Mouse (Mus musculus): ENCODE measurements around the gene Cab39l. TPM values are rescaled to one million over a fixed set of nuclear protein-coding genes. Genes with fewer than 3 reads are reported as not detected.
A peak's percentile ranks its signal among the peaks of the same experiment; 100 is the strongest.

Gene Cab39l
- polyA plus RNA-seq, 1 experiment from 2014 or later, result 40.4 TPM

DNA sequence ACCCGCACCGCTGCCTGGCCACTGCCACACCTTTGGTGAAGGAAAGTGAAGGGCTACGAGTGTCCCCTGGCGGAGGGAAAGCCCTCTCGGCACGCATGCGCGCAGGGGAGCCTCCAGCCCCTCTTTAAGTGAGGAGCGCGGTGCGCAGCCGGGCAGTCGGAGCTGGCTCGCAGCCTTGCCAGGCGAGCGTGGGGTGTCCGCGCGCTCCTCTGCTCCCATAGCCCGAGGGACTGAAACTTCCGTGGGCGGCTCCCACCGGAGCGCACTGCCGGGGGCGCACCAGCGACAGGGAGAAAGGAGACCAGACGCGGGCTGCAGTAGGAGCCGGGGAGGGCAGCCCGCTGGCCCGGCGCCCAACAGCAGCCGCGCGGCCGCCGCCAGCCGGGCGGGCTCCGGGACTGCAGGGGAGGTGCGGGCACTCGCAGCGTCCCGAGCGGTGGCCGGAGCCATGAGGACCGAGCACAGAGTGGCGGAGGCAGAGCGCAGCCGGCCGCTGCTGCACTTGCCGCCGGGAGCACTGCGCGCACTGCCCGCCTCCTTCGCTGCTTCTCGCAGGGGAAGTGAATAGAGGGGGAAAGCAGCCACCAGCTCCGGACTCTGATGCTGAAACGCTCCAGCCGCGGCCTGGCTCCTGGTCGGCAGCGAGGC lies 184.5 kb downstream of the Cab39l start, which contains the start of gene Shisa2:
Shisa2 (plus strand) TSS at position 151 of the 648 bp plus-strand sequence.
- H3K9ac ChIP-seq, result peak within 1 kb of the TSS; percentile 38
- peak within 1 kb of the TSS; percentile 55 for H3K4me3 ChIP-seq
- peaks cover 47% of the 10 kb centered on the region for H3K27me3 ChIP-seq (replicated peaks)
- ATAC-seq, result peak; percentile 64
- H3K4me1 ChIP-seq, result no peaks in the 10 kb centered on the region
- no peaks in the 10 kb centered on the region for H3K9me3 ChIP-seq (replicated peaks)
- no peak within 1 kb of the TSS for H3K27ac ChIP-seq
- under 1% methylated on average over 64 of the region's 65 CpGs for WGBS (ENCODE audit: insufficient replicate concordance)
- peak within 1 kb of the TSS; percentile 67 for H3K4me2 ChIP-seq
- no peaks in the 10 kb centered on the region for H3K36me3 ChIP-seq

- H3K27ac ChIP-seq, result no peak overlapping the region
- H3K4me2 ChIP-seq, result peak overlapping the region; percentile 67
- no peaks in the 10 kb centered on the region for H3K9me3 ChIP-seq (replicated peaks)
- H3K9ac ChIP-seq, result peak overlapping the region; percentile 38
- H3K36me3 ChIP-seq, result no peaks in the 10 kb centered on the region
- ATAC-seq, result no peak
- WGBS (ENCODE audit: insufficient replicate concordance), result 1% methylated on average over 51 of the region's 51 CpGs
- H3K4me3 ChIP-seq, result peak overlapping the region; percentile 55
- H3K27me3 ChIP-seq (replicated peaks), result peaks cover 47% of the 10 kb centered on the region
- no peaks in the 10 kb centered on the region for H3K4me1 ChIP-seq
Measured at GRCm38 (mm10) chr14:59625806-59626364, 185.1 kb downstream of the Cab39l start.

DNA sequence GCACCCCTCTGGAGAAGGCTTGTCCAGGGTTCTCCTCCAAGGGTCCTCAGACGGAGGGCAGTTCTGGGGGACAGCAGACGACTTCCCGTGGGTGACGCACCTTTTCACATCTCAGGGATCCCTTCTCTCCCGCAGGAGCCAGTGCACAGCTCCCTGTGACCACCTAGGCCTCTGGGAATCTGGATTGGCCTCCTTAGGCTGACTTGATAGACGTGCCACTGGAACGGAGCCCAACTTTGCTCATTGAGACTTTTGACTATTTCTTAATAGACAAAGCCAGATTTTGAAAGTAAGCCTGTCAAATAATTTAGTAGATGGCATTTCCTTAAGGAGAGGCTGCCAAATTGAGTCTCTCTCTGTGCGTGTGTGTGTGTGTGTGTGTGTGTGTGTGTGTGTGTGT lies 185.9 kb downstream of the Cab39l start:
- Histone ChIP-seq H3K4me3 (peak overlapping the region; percentile 55), H3K9ac (no peak overlapping the region), H3K36me3 (no peaks in the 10 kb centered on the region), H3K27me3 (replicated peaks) (peaks cover 47% of the 10 kb centered on the region), H3K4me1 (no peaks in the 10 kb centered on the region), H3K27ac (no peak overlapping the region), H3K9me3 (replicated peaks) (no peaks in the 10 kb centered on the region), H3K4me2 (peak overlapping the region; percentile 67)
- no peak for ATAC-seq
- WGBS (ENCODE audit: insufficient replicate concordance), result 41% methylated on average over 8 of the region's 8 CpGs

GRCm38 (mm10) chr14:59627142-59627680 lies 186.4 kb downstream of the Cab39l start:
- Histone ChIP-seq H3K27me3 (replicated peaks) (peaks cover 47% of the 10 kb centered on the region), H3K27ac (no peak overlapping the region), H3K9ac (no peak overlapping the region), H3K4me1 (no peaks in the 10 kb centered on the region), H3K4me3 (no peak overlapping the region), H3K9me3 (replicated peaks) (no peaks in the 10 kb centered on the region), H3K4me2 (0 out of 2 replicates have a peak overlapping the region, but pooled peaks have one; percentile 67), H3K36me3 (no peaks in the 10 kb centered on the region)
- WGBS (ENCODE audit: insufficient replicate concordance), result 55% methylated on average over 9 of the region's 9 CpGs
- no peak for ATAC-seq

- WGBS (ENCODE audit: insufficient replicate concordance), result 62% methylated on average over 7 of the region's 7 CpGs
- H3K27ac ChIP-seq, result no peak overlapping the region
- peaks cover 47% of the 10 kb centered on the region for H3K27me3 ChIP-seq (replicated peaks)
- H3K4me3 ChIP-seq, result no peak overlapping the region
- H3K9me3 ChIP-seq (replicated peaks), result no peaks in the 10 kb centered on the region
- ATAC-seq, result no peak
- H3K4me2 ChIP-seq, result no peak overlapping the region
- H3K9ac ChIP-seq, result no peak overlapping the region
- no peaks in the 10 kb centered on the region for H3K4me1 ChIP-seq
- H3K36me3 ChIP-seq, result no peaks in the 10 kb centered on the region
Measured at GRCm38 (mm10) chr14:59627823-59628222, 187.1 kb downstream of the Cab39l start.

GRCm38 (mm10) chr14:59629308-59629707 lies 188.5 kb downstream of the Cab39l start:
- Histone ChIP-seq H3K9me3 (replicated peaks) (no peaks in the 10 kb centered on the region), H3K36me3 (no peaks in the 10 kb centered on the region), H3K4me3 (no peak overlapping the region), H3K27me3 (replicated peaks) (peaks cover 40% of the 10 kb centered on the region), H3K4me1 (no peaks in the 10 kb centered on the region), H3K27ac (no peak overlapping the region), H3K9ac (no peak overlapping the region), H3K4me2 (no peak overlapping the region)
- no peak for ATAC-seq
- 83% methylated on average over 15 of the region's 15 CpGs for WGBS (ENCODE audit: insufficient replicate concordance)

- no peak overlapping the region for H3K27ac ChIP-seq
- peaks cover 32% of the 10 kb centered on the region for H3K27me3 ChIP-seq (replicated peaks)
- H3K4me3 ChIP-seq, result no peak overlapping the region
- 74% methylated on average over 9 of the region's 9 CpGs for WGBS (ENCODE audit: insufficient replicate concordance)
- no peak overlapping the region for H3K4me2 ChIP-seq
- H3K9ac ChIP-seq, result no peak overlapping the region
- no peaks in the 10 kb centered on the region for H3K9me3 ChIP-seq (replicated peaks)
- no peak for ATAC-seq
- H3K4me1 ChIP-seq, result no peaks in the 10 kb centered on the region
- H3K36me3 ChIP-seq, result no peaks in the 10 kb centered on the region
Measured at GRCm38 (mm10) chr14:59630096-59630495, 189.3 kb downstream of the Cab39l start.

DNA sequence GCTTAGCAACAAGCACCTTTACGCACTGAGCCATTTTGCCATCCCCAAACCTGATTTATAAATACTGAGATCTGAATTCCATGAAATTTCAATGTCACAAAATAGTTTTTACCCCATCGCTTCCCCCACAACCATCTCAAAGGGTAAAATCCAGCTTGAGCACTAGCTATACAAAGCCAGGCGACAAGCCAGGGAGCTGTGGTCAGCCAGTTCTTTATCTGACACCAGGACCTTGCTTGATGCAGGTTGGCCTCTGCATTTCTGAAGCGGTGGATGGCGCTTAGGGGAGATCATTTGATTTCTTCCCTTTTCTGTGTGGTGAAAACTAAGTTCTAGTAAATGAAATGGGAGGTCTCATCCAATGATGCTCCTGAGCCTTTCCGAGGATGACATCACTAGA lies 191.3 kb downstream of the Cab39l start:
- H3K4me1 ChIP-seq, result no peaks in the 10 kb centered on the region
- WGBS (ENCODE audit: insufficient replicate concordance), result 62% methylated on average over 6 of the region's 6 CpGs
- no peak overlapping the region for H3K9ac ChIP-seq
- no peak for ATAC-seq
- no peaks in the 10 kb centered on the region for H3K36me3 ChIP-seq
- H3K27ac ChIP-seq, result no peak overlapping the region
- no peaks in the 10 kb centered on the region for H3K9me3 ChIP-seq (replicated peaks)
- no peak overlapping the region for H3K4me3 ChIP-seq
- H3K27me3 ChIP-seq (replicated peaks), result peaks cover 12% of the 10 kb centered on the region
- no peak overlapping the region for H3K4me2 ChIP-seq

DNA sequence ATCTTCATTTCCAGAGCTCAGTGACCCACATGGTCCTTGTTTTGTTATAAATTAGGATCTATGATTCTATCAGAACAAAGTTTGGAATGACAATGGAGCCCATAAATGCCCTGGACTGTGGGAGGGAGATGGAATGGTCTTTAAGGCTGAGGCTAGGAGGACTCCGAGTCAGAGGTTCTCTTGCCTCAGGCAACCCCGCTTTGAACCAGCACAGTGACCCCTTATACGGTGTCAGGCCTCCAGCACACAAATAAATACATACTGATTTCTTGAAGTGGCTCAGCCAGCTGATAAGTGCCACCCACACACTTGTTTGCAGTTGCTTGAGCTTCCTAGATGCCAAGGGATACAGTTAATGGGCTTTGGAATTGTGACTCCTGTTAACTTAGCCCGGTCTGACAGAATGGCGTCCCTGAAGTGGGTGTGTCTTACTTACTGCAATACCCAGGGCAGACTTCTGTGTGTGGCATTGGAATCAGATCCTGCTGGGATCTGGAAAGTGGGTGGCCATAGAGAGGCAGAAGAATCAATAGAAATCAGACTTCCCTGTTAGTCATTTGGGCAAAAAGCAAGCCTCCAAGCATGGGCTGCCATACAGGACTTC lies 192.6 kb downstream of the Cab39l start:
- no peak for ATAC-seq
- H3K9ac ChIP-seq, result no peak overlapping the region
- no peaks in the 10 kb centered on the region for H3K27me3 ChIP-seq (replicated peaks)
- H3K4me2 ChIP-seq, result no peak overlapping the region
- no peaks in the 10 kb centered on the region for H3K9me3 ChIP-seq (replicated peaks)
- 77% methylated on average over 5 of the region's 5 CpGs for WGBS (ENCODE audit: insufficient replicate concordance)
- no peaks in the 10 kb centered on the region for H3K4me1 ChIP-seq
- H3K4me3 ChIP-seq, result no peak overlapping the region
- no peak overlapping the region for H3K27ac ChIP-seq
- no peaks in the 10 kb centered on the region for H3K36me3 ChIP-seq

GRCm38 (mm10) chr14:59633988-59634387 lies 193.2 kb downstream of the Cab39l start:
- ATAC-seq, result no peak

More at GRCm38 (mm10) chr14:59633988-59634387, 193.2 kb downstream of the Cab39l start:
- WGBS (ENCODE audit: insufficient replicate concordance), result 77% methylated on average over 9 of the region's 9 CpGs
- Histone ChIP-seq H3K9me3 (replicated peaks) (no peaks in the 10 kb centered on the region), H3K27me3 (replicated peaks) (no peaks in the 10 kb centered on the region), H3K27ac (no peak overlapping the region), H3K4me2 (no peak overlapping the region), H3K4me1 (no peaks in the 10 kb centered on the region), H3K36me3 (no peaks in the 10 kb centered on the region), H3K9ac (no peak overlapping the region), H3K4me3 (no peak overlapping the region)

All from liver, embryonic 12.5 days (tissue).